In genomic region chr10:24739171-24739570, GRCm38 (mm10) we compare ENCODE assay signal across 22 mouse cellular contexts.
"Had no signal": no experiment of that assay in that cellular context is flagged by ENCODE, and none has a peak within 500 bp of the region (broad histone marks: within the 10 kb centered on the region; RNA-seq: fewer than 3 reads in every experiment).

No protein-coding gene starts in this region.

- ATAC-seq: liver, postnatal 0 days; lung, postnatal 0 days; midbrain, embryonic 15.5 days had no signal

- H3K4me1 ChIP-seq: midbrain, embryonic 12.5 days; midbrain, embryonic 15.5 days; neural tube, embryonic 12.5 days; neural tube, embryonic 15.5 days had no signal

- H3K36me3 ChIP-seq: midbrain, embryonic 12.5 days; midbrain, embryonic 15.5 days; neural tube, embryonic 12.5 days; neural tube, embryonic 15.5 days had no signal

- H3K4me3 ChIP-seq: left cerebral cortex, adult 2 months; midbrain, embryonic 12.5 days; midbrain, embryonic 15.5 days; neural tube, embryonic 12.5 days; neural tube, embryonic 15.5 days had no signal

- DNase-seq: kidney, adult 9 months; kidney, postnatal 10 days; kidney, postnatal 36 days; layer of hippocampus, postnatal 36 days; liver, postnatal 0 days; lung, embryonic 14.5 days; right cerebral cortex, adult 18-20 months; right cerebral cortex, postnatal 14 days; right cerebral cortex, postnatal 4 days; thymus, adult 2 months; thymus, postnatal 14 days; thymus, postnatal 4 days had no signal

- H3K27ac ChIP-seq: left cerebral cortex, adult 2 months; liver, embryonic 14.5 days; macrophage; midbrain, embryonic 12.5 days; midbrain, embryonic 15.5 days; neural tube, embryonic 12.5 days; neural tube, embryonic 15.5 days; stomach, postnatal 0 days had no signal

- H3K9ac ChIP-seq: liver, embryonic 14.5 days; liver, postnatal 0 days; lung, embryonic 14.5 days; midbrain, embryonic 12.5 days; midbrain, embryonic 15.5 days; neural tube, embryonic 12.5 days; neural tube, embryonic 15.5 days had no signal

- H3K4me2 ChIP-seq: liver, embryonic 11.5 days; lung, embryonic 14.5 days; midbrain, embryonic 12.5 days; midbrain, embryonic 15.5 days; neural tube, embryonic 12.5 days; neural tube, embryonic 15.5 days had no signal

- H3K9me3 ChIP-seq: midbrain, embryonic 12.5 days; midbrain, embryonic 15.5 days; neural tube, embryonic 12.5 days; neural tube, embryonic 15.5 days had no signal

- H3K27me3 ChIP-seq: midbrain, embryonic 12.5 days; midbrain, embryonic 15.5 days; neural tube, embryonic 12.5 days; neural tube, embryonic 15.5 days had no signal
